Mouse (Mus musculus): ENCODE results near the gene Ttc34. TPM values are rescaled to one million over a fixed set of nuclear protein-coding genes. Genes with fewer than 3 reads are reported as not detected.

Gene Ttc34
- under 1 TPM; 0.17 to 0.45 TPM for total RNA-seq (2021)

DNA sequence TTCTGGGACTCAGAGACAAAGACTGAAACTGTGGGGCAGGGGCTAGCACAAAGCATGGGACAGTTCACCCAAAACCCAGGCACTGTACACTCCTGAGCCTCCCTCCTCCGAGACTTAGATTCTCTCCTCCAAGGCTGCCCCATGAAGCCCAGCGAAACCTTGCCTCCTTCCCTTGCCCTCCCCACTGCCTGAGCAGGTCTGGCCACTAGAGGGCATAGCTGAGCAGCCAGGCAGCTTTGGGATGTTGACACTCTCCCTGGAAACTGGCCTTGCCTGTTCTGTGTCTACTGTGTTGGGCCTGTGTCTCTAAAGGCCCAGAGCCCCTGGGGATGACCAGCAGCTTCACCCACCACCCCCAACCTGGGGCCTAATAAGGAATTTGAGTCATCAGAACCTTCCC is at the start of gene Ttc34:
Gene Ttc34, plus strand, starts transcription at position 290 of the 400 bp plus-strand sequence.
- peak; percentile 50 to 73 for DNase-seq
- intact Hi-C loops (cut with DNase I): no loop called here

DNA sequence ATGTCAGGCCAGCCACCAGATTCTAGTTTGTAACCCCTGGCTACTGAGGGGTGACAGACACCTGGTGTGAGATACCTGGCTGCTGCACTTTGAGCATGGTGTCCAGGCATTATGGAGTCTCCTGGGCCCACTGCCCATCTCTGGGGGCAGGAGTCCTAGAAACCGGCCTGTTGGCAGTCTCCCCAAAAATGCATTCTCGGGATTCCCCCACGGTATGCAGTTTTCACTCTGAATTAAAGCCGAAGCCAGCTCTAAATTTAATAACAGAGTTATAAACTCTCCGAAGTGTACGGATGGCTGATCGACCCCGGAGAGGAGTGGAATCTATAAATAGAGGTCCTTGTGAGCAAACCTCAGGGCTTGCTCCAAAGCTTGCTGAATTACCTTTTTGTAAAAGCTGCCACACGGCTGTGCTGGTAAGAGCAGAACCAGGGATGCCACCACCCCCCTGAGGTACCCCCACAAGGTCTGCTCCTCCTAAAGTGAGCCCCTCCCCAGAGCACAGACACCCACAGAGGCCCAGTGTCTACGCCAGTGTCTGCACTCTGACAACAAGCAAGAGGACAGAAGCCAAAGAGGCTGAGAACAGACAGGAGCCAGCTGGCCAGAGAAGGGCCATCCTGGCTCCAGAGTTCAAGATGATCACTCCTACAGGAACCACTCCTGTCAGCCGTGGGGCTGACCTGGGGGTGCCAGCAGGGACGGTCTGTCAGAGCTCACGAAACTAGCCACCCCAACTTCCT is 49.1 kb upstream of the Ttc34 start:
- DNase-seq: peak; percentile 60 to 62

DNA sequence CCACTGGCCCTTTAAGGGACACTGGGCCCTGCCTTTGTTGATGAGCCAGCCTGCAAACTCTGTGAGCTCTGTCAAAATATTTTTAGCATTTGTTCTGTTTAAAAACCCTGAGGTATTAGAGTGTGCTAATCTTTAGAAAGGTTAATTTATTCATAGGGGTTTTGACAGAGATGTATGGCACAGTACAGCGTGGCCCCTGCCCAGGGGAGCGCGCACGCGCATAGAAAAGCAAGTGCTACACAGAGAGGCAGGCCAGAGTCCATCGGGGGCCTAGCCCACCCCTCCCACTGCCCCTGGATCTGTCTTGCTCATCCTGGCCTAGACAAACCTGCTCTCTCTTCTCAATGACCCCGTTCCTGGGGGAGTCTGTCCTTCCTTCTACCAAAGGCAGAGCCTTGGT is 45.4 kb upstream of the Ttc34 start:
- intact Hi-C loops (cut with DNase I): no loop called here

More for the DNA sequence above, 49.1 kb upstream of the Ttc34 start:
- intact Hi-C loops (cut with DNase I): no loop called here

DNA sequence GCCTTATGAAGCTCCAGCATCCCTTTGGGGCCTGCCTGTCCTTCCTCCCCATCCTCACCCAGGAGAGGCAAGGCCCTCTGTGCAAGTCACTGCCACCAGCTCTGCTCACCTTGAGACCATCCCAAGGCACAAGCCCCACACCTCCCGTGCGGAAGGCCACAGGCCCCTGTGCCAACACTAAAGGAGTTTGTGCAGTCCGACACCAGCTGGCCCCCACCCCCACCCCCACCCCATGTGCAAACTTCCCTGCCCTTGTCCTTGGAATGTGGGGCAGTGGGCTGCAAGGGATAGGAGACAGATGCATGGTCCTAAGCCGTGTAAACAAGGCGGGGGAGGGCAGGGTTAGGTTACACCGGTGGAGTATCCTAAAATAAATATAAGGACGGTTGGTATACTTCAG is 43.8 kb upstream of the Ttc34 start:
- DNase-seq: no peak
- intact Hi-C loops (cut with DNase I): no loop called here

More for the DNA sequence above, 45.4 kb upstream of the Ttc34 start:
- DNase-seq: no peak

DNA sequence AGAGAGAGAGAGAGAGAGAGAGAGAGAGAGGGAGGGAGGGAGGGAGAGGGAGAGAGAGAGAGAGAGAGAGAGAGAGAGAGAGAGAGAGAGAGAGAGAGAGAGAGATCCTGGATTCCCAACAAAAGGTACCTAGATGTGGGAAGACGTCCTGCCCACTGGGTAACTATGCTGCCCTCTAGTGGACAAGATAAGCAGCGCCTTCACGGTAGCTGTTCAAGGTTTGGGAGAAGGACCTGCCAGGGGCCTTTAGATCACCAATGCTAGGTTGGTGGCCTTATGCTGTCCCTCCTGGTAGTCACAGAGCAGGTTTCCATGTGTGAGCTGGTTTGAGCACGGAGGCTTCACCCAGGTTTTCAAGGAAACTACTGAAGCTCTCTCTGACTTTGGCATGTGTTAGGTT is 39.4 kb upstream of the Ttc34 start:
- intact Hi-C loops (cut with DNase I): loop anchor here (2.0 to 5.0 kb wide), 2 partner anchors 27 to 471 kb away; no protein-coding TSS in a partner anchor
- DNase-seq: peak; percentile 66 to 75

DNA sequence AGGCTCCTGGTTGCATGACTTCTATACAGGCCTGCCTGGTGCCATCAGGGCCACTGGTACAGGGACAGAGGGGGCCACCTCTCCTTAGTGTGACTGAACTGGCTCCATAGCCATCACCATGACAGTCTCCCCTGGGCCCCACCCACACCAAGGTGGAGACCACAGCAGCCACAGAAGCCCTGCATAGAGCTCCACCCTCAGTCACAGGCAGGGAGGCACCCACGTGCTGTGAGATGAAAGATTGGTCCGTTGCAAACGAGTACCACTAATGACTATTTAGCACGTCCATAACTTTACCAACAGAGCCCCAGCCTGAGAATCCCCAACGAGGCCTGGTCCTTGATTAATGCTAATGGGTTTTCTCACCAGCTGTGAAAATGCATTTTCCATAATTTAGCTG is 36.7 kb upstream of the Ttc34 start:
- no peak for DNase-seq
- intact Hi-C loops (cut with DNase I): no loop called here

DNA sequence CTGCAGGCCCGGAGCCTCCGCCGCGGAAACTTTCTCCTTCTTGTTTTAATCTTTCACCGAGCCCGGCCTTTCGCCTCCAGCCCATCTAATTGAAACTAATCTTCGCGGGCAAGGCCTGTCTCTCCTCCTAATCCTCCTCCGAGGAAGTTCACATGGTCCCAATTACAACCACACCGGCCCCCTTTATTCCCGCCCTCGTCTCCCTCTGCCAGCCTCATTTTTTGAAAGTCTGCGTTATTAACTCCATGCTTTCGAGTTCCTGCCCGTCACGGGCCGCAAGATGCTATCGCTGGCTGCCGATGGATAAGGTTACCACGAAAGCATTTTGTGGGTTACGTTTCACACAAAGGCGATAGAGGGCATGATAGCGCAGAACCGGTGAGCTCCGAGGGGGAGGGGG is 35.0 kb upstream of the Ttc34 start:
- intact Hi-C loops (cut with DNase I): no loop called here
- DNase-seq: no peak

DNA sequence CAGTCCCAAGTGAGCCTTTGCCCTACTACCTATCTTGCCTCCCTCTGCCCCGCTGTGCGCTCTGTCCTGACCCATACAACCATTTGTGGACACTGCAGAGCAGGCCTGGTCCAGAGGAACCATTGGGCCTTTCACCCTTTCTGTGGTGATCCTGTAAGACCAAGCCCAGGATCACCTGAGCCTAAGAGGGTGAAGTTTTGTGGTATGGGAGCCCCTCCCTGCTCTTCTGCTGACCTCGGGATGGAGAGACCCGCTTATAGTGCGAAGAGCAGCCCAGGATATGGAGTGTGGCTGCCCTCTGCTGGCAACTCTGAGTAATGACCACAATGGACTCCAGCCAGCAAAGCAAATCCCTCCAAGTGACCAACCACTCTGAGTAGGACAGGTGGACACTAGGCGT is 11.6 kb upstream of the Ttc34 start:
- intact Hi-C loops (cut with DNase I): loop anchor here (2.0 kb wide), 2 partner anchors 27 to 77 kb away; no protein-coding TSS in a partner anchor
- DNase-seq: peak; percentile 78 to 85

DNA sequence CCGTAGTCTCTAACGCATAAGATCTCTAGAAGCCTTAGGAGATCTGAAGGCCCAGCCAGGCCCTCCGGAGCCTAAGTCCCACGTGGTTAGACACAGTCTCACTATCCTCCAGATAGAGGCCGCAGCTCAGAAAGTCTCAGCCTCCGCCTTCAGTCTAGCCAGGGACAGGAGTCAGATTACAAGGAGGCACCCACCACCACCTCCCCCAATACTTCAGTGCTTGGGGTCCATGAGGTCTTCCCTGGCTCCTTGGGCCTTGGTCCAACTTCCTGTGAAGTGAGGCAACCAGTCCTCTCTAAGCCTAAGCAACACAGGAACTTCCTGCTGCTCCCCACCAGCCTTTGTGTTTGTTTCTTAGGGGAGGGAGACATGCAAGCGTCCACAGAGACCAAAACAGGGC is 11.0 kb upstream of the Ttc34 start:
- intact Hi-C loops (cut with DNase I): no loop called here
- DNase-seq: peak in 1 of 2 experiments; percentile 24

DNA sequence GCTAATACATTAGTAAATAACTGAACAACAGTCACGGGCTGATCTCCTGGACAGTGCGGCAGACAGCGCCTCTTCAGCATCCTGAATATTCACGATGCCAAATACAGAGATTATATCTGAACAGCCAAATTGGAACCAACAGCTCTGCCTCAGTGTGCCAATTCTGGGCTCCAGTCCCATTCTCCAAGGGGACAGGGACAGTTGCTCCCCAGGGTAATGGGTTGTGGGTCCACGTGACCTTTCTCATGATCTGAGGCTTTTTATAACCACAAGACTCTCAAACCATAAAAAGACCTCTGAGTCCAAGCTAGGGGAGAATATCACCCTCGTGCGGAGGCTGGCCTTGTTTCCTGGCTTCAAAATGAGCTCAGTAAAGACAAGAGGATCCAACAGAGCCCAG is 10.1 kb upstream of the Ttc34 start:
- peak; percentile 38 to 57 for DNase-seq
- intact Hi-C loops (cut with DNase I): no loop called here

DNA sequence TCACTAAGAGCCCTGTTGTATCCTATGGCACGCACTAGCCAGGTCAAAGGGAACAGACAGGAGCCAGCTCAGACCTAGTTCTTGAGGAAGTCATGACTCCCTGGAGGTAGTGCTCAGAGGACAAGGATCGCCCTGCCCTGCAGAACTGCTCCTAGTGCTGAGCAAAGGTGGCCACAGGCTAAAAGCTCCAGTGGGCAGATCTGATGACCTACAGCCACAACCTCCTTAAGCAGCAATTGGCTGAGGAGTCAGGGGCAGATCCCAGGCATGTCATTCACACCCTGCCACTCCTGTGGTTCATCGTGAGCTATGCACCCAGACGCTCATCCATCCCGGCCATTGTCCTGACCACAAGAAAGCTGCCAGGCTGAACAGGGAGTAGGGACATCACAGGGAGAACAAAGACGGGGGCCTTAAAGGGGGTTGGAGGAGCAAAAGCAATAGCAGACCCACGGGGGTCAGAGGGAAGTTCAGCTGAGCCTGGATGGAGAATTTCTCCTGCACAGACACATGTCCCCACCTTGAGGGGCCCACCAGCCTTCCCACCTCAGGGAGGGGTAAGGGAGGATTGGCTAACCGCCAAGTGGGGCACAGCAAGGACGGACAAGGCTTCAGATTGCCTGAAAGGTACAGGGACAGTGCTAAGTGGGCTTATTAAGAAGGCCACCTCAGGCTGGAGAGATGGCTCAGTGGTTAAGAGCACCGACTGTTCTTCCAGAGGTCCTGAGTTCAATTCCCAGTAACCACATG is 9.2 kb upstream of the Ttc34 start:
- no peak for DNase-seq

DNA sequence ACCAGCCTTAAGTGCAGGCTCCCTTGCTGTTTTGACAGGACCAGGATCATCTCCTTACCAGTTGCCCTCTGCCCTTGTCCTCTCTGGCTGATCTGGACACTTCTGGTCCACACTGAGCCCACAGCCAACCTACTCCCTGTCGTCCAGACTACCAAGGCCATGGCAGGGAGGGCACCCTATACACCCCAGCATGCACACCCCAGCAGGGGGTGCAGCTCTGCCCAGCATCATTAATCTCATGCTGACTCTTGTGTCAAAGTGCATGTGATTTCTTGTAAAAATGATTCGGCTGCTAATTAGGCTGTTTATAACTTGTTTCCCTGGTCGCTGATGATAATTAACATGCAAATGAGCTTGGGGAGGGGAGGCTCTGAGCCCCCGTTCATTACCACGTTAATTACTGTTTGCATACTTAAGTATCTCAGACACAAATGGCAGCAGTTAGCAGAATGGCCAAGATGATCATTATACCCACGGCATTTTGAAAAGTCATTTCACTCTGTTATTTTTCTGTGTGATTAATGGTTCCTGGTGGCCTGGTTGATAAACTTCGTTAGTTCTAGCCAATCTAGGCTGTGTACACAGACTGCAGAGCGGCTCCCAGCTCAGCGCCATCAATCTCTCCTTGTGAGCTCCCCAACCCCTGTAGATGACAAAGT is 5.2 kb upstream of the Ttc34 start:
- no peak for DNase-seq
- intact Hi-C loops (cut with DNase I): no loop called here

More for the DNA sequence above, 9.2 kb upstream of the Ttc34 start:
- intact Hi-C loops (cut with DNase I): no loop called here

DNA sequence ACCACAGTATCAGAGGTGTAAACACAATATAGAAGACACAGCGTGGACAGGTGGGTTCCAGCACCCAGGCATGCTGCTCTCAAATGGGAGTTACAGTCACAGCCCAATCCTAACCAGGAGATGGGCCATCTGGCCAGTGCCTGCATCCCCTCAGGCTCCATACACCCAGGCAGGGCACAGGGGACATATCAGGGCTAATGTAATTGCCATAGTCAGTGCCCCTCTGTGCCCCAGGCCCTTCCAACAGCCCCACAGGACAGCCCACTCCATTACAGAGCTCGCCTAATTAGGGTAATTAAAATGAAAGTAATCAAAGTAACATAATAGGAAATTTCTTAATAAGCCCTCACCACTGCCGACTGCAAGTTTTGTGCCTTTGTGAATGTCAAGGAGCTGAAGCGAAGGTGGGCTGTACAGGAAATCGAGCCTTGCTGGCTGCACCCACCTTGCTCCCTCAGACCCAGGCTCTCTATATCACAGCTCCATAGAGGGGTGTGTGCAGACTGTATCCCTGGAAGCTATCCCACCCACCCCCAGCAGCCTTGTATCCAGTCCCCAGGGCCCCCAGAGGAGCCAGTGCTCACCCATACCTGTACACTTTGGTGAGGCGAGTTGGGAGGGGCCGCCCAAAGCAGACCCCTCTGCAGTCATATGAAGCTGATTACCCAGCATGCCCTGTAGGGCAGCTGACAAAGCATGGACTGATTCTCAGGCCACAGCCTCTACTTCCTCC is 910 bp upstream of the Ttc34 start:
- DNase-seq: no peak
- intact Hi-C loops (cut with DNase I): no loop called here

DNA sequence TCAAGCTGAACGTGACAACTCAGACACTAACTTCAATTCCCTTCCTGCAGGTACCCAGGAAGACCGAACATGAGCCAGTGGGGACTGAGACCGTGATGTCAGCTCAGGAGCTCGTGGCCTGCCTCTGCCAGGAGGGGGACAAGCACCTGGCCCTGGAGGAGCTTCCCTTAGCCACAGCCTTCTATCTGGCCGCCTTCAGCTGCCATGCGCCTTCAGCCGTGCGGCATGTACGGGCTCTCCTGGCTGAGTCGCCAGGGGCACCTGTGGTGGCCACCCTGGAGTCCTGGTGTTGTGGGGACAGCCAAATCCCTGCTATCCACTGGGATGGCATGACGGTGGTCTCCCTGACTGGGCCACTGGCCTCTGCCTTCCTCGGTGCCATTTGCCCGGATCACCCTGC is 1.5 kb downstream of the Ttc34 start:
- no peak for DNase-seq
- intact Hi-C loops (cut with DNase I): no loop called here

DNA sequence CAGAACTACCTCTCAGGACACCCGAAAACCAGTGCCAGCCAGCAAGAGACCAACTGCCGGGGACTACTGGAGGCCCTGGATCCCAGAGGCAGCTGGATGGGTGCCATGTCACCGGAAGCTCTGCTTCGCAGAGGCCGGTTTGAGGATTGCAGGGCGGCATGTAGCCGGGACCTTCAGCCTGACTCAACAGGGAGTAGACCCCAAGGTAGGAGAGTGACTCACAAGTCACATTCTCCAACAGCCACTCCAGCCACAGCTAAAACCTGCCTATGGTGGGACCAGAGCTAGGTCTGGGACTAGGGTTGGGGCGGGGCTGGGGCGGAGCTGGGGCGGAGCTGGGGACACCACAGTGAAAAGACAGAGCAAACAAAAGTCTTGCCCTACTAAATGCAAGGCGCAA is 2.1 kb downstream of the Ttc34 start:
- intact Hi-C loops (cut with DNase I): no loop called here
- no peak for DNase-seq

DNA sequence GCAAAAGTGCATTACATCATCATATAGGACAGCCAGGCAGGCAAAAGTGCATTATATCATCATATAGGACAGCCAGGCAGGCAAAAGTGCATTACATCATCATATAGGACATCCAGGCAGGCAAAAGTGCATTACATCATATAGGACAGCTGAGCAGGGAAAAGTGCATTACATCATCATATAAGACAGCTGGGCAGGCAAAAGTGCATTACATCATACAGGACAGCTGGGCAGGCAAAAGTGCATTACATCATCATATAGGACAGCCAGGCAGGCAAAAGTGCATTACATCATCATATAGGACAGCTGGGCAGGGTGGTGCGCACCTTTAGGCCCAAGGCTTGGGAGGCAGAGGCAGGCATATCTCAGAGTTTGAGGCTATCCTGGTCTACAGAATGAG is 15.4 kb downstream of the Ttc34 start:
- intact Hi-C loops (cut with DNase I): no loop called here

DNA sequence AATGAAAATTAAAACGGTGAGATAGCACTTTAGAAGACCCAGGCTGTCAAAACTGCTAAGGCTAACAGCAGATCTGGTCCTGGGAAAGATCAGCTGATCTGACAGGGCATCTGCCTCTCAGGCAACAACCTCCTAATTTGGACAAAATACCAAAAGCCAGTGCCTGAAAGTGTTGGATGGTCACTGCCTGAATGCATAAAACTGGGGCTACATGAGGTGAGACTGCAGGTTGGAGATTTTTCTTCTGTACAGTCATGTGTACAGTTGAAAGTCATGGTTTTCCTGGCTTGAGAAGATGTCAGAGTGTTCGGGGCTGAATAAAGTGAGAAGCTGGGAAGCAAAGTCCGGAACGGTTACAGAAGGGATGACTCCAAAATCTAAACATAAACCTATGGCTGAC is 16.6 kb downstream of the Ttc34 start:
- DNase-seq: no peak
- intact Hi-C loops (cut with DNase I): no loop called here

More for the DNA sequence above, 15.4 kb downstream of the Ttc34 start:
- DNase-seq: no peak

DNA sequence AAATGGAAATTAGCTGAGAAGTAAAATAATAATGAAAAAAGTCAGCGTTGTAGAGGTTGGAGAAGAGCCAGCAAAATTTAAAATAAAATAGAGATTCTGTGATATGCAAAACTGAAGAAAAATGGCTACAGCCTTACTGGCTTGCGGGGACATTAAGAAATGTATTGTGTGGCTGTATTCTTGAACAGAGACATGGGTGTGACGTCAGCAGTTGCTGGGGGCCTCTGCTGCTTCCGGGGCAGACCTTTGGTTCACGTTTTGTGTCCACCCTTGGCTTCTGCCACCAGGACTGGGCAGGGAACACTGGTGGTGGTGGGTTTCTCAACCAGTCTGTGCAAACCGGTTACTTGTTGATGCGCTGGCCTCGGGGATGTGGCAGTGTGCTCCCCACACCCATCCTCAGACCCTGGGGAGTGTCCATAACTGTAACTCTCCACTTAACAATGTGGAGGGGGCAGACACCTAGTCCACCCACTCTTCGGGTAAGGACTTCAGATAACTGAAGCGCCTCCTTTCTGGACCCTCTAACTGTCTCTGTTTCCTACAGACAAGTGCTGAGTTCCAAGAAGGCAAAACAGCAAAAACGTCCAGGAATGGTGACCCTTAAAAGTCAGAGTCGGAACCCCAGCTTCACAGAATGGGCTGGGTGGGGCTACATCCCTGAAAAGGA is 17.6 kb downstream of the Ttc34 start:
- no peak for DNase-seq
- intact Hi-C loops (cut with DNase I): no loop called here

DNA sequence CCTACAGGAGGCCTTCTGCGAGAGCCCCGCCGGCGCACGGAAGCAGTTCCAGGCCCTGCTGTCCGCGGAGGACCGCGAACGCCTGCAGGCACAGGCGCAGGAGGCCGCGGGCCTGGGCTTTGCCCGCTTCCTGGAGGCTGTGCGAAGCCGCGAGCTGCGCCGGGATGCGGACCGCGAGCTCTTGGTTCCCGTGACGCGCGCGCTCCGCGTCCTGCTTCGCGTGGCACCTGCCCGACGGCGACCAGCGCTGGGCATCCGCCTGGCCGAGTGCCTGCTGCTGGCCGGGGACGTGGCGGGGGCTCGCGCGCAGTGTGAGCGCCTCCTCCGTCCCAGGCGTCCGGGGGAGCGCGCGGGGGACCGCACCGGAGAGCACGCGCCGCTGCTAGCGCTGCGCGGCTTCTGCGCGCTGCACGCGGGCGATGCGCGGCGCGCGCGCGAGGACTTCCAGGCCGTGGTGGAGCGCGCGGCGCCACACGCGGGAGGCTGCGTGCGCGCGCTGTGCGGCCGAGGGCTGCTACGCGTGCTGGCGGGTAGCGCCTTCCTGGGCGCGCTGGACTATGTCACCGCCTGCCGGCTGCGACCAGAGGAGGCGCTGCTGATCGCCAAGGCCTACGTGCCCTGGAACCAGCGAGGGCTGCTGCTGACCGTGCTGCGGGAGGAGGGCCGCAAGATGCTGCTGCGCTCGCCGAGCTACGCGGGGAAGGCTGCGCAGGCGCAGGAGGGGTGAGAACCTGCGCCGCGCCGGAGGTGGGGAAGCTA is 18.6 kb downstream of the Ttc34 start:
- intact Hi-C loops (cut with DNase I): no loop called here
- DNase-seq: peak; percentile 82

DNA sequence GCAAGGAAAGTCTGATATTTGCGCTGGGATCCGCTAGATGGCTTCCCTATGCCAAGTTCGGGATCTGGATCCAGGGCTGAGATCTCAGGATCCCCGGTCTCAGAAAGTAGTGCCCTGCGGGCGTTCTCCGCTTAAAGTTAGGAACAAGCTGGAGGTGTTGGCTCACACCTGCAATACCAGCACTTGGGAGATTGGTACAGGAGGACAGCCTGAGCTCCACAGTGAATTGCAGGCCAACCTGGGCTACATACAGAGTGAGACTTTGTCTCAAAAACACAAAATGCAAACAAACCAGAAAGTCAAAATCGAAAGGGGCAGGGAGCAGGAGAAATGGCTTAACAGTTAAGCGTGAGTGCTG is 19.2 kb downstream of the Ttc34 start:
- intact Hi-C loops (cut with DNase I): no loop called here
- DNase-seq: no peak

All from heart, postnatal 10 days (tissue).